Mouse (Mus musculus) stomach, postnatal 0 days (tissue): ENCODE results near the gene Reg4.

Experiments used
- CTCF ChIP-seq: IDR thresholded peaks from 2 replicates; pipeline ENCODE4 v1.5.1; 2016; ENCODE audit warnings: antibody characterized with exemption, low read depth, mild to moderate bottlenecking, moderate library complexity
- EP300 ChIP-seq: optimal IDR thresholded peaks from 2 replicates; pipeline ENCODE3; 2016; ENCODE audit warnings: antibody characterized with exemption

DNA sequence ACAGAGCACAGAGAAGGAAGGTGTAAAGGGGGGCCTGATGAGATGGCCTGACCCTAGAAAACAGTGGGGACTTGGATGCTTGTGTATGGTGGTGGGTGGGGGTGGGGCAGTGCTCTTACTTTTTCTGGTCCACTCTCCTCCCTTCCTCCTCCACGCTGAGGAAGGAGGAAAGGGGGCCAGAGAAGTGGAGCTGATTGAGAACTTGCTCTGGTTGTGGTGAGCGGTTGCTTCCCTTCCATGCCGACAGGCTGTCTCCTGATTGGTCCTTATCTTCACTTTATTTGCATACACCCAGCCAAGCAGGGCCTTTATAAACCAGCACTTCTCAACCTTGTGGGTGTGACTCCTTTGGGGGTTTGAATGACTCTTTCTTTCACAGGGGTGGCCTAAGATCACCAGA lies 32.1 kb downstream of the Reg4 start:
- no peak for TF ChIP-seq CTCF
- TF ChIP-seq EP300, result no peak
